Mouse (Mus musculus) heart, embryonic 16.5 days (tissue): Measurements from ENCODE around the gene Slc7a8. TPM values are rescaled to one million over a fixed set of nuclear protein-coding genes. Genes with fewer than 3 reads are reported as not detected.

ENCODE experiments used
- ATAC-seq: fragments of 200-750 bp; cut with Nextera tagmentation; replicated peaks from 2 replicates; pipeline ENCODE4 v1.8.0; 2017; ENCODE audit warnings: moderate number of reproducible peaks; ENCODE audit not compliant: insufficient read depth, low FRiP score; ENCODE audit errors: extremely low read depth
- H3K27ac ChIP-seq: fragments of 300-500 bp; sonication (generic); 2 replicates; pipeline ENCODE4 v1.5.1; 2014; ENCODE audit warnings: mild to moderate bottlenecking, low read length, control low read depth, moderate library complexity
- H3K27me3 ChIP-seq: fragments of 300-500 bp; sonication (generic); 2 replicates; pipeline ENCODE4 v1.6.1; 2014; ENCODE audit warnings: low read length, mixed read lengths; ENCODE audit not compliant: control insufficient read depth, insufficient read depth
- H3K36me3 ChIP-seq: fragments of 300-500 bp; sonication (generic); 2 replicates; pipeline ENCODE4 v1.6.1; 2014; ENCODE audit not compliant: control insufficient read depth, insufficient read depth
- H3K4me1 ChIP-seq: fragments of 300-500 bp; sonication (generic); 2 replicates; pipeline ENCODE4 v1.6.1; 2014; ENCODE audit warnings: low read length, mixed read lengths; ENCODE audit not compliant: control insufficient read depth, insufficient read depth
- H3K4me2 ChIP-seq: fragments of 300-500 bp; sonication (generic); 2 replicates; pipeline ENCODE4 v1.6.1; 2014; ENCODE audit warnings: low read depth, mild to moderate bottlenecking, control low read depth, low read length
- H3K4me3 ChIP-seq: fragments of 300-500 bp; sonication (generic); 2 replicates; pipeline ENCODE4 v1.5.1; 2014; ENCODE audit warnings: mild to moderate bottlenecking, control low read depth, low read length
- H3K9ac ChIP-seq: fragments of 300-500 bp; sonication (generic); 2 replicates; pipeline ENCODE4 v1.6.1; 2014; ENCODE audit warnings: low read length, control low read depth
- H3K9me3 ChIP-seq: fragments of 300-500 bp; sonication (generic); replicated peaks from 2 replicates; pipeline ENCODE4 v1.6.1; 2016; ENCODE audit warnings: low read length; ENCODE audit not compliant: control insufficient read depth
- WGBS: fragments of 180-500 bp; shearing (Covaris S2); extraction: QIAGEN DNeasy Blood & Tissue Kit; methylation state at CpG from one replicate; pipeline ENCODE4 v1.1.7; 2014; 5-methylcytosine and 5-hydroxymethylcytosine counted together
- polyA plus RNA-seq: library from polyadenylated mRNA; unstranded; fragments of >200 nt; fragmentation: Nextera tagmentation; extraction: Ambion mirVana; gene quantifications from 2 replicates; pipeline ENCODE4 v1.2.1, GENCODE M21; 2015

Slc7a8 gene
- polyA plus RNA-seq, 1 experiment from 2014 or later, result 4.0 TPM

- WGBS, result 63% methylated on average over 4 of the region's 4 CpGs
- Histone ChIP-seq H3K27me3 (no peaks in the 10 kb centered on the region), H3K4me2 (no peak overlapping the region), H3K9ac (no peak overlapping the region), H3K4me3 (no peak overlapping the region), H3K4me1 (no peaks in the 10 kb centered on the region), H3K36me3 (no peaks in the 10 kb centered on the region), H3K9me3 (no peaks in the 10 kb centered on the region), H3K27ac (no peak overlapping the region)
- no peak for ATAC-seq
Measured at GRCm38 (mm10) chr14:54749238-54749637, 32.5 kb downstream of the Slc7a8 start.

GRCm38 (mm10) chr14:54747942-54748917 is 33.5 kb downstream of the Slc7a8 start:
- H3K9me3 ChIP-seq, result no peaks in the 10 kb centered on the region
- WGBS, result 73% methylated on average over 16 of the region's 16 CpGs
- no peaks in the 10 kb centered on the region for H3K4me1 ChIP-seq
- H3K36me3 ChIP-seq, result no peaks in the 10 kb centered on the region
- no peak overlapping the region for H3K4me2 ChIP-seq
- H3K27ac ChIP-seq, result no peak overlapping the region
- H3K9ac ChIP-seq, result no peak overlapping the region
- H3K27me3 ChIP-seq, result no peaks in the 10 kb centered on the region
- ATAC-seq, result no peak
- H3K4me3 ChIP-seq, result no peak overlapping the region

DNA sequence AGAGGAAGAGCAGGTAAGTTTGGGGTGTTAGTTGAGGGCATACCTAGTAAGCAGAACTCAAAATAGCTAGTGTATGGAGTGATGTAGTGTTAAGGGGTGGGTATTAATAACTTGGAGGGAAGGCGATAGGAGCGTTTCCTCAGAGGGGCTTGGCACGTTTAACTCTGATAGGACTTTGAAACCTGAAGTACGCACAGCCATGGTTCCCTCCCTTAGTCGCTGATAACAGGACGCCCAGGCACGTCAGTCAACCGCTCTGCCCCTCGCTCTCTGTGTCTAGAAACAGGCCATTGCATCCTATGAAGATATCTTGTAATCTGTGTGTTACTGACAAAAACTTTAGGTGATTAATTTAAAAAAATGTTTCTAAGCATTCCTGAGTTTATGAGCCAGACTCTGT is 35.7 kb downstream of the Slc7a8 start:
- H3K4me3 ChIP-seq, result no peak overlapping the region
- H3K27me3 ChIP-seq, result no peaks in the 10 kb centered on the region
- no peak overlapping the region for H3K27ac ChIP-seq
- H3K4me1 ChIP-seq, result no peaks in the 10 kb centered on the region; the same call in 1 of the 2 replicates
- no peaks in the 10 kb centered on the region for H3K9me3 ChIP-seq
- WGBS, result 32% methylated on average over 9 of the region's 9 CpGs
- H3K36me3 ChIP-seq, result no peaks in the 10 kb centered on the region
- no peak for ATAC-seq
- no peak overlapping the region for H3K9ac ChIP-seq
- H3K4me2 ChIP-seq, result no peak overlapping the region

DNA sequence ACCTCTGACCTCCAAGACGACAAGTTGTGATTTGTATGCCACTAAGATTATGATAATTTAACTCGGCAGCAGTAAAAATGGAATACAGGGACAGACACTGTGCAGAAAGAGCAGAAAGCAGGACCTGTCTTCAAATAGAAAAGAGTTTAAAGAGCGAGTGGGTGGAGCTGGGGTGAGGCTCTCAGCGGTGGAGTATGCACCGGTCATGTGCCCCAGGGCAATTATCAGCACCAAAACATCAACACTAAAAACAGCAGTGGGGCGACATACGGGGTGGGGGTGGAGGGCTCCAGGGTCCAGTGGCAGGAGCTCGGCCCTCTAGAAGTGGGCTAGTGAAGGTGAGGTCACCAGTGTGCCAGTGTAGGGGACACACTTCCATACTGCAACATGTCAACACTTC is 37.3 kb downstream of the Slc7a8 start:
- 36% methylated on average over 8 of the region's 8 CpGs for WGBS
- Histone ChIP-seq H3K27me3 (no peaks in the 10 kb centered on the region), H3K4me3 (no peak overlapping the region), H3K36me3 (no peaks in the 10 kb centered on the region), H3K4me2 (no peak overlapping the region), H3K4me1 (no peaks in the 10 kb centered on the region; the same call in 1 of the 2 replicates), H3K27ac (no peak overlapping the region), H3K9ac (no peak overlapping the region), H3K9me3 (no peaks in the 10 kb centered on the region)
- ATAC-seq, result 0 out of 2 replicates have a peak, but pooled peaks have one; percentile 32

DNA sequence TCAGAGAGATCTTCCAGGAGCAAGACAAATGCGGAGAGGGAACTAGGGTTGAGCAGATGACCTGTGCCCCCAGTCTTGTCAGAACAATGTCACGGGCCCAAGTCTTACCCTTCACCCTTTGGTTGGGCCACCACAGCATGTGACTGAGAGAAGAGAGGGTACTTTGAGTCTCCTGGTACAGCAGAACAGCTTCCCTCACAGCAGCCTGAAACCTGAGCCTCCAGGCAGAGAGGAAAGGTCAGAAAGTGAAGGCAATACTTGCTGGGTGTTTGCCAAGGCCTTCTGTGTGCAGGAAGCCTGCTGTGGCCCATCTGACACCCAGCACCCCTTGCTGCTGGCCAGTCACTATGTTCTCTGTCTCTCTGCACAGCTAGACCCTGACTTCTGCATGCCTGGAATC is 39.4 kb downstream of the Slc7a8 start:
- no peak overlapping the region for H3K9ac ChIP-seq
- no peak for ATAC-seq

GRCm38 (mm10) chr14:54741721-54742120 is 40.0 kb downstream of the Slc7a8 start:
- Histone ChIP-seq H3K9ac (no peak overlapping the region), H3K36me3 (no peaks in the 10 kb centered on the region), H3K27me3 (no peaks in the 10 kb centered on the region), H3K4me2 (no peak overlapping the region), H3K9me3 (no peaks in the 10 kb centered on the region), H3K4me1 (peaks cover 3% of the 10 kb centered on the region), H3K27ac (no peak overlapping the region), H3K4me3 (no peak overlapping the region)
- ATAC-seq, result no peak
- WGBS, result 83% methylated on average over 6 of the region's 6 CpGs

More for the DNA sequence above, 39.4 kb downstream of the Slc7a8 start:
- no peak overlapping the region for H3K4me3 ChIP-seq
- H3K27ac ChIP-seq, result no peak overlapping the region
- WGBS, result 65% methylated on average over 2 of the region's 2 CpGs
- no peak overlapping the region for H3K4me2 ChIP-seq
- H3K9me3 ChIP-seq, result no peaks in the 10 kb centered on the region
- H3K27me3 ChIP-seq, result no peaks in the 10 kb centered on the region
- H3K36me3 ChIP-seq, result no peaks in the 10 kb centered on the region
- H3K4me1 ChIP-seq, result no peaks in the 10 kb centered on the region; the same call in 1 of the 2 replicates

DNA sequence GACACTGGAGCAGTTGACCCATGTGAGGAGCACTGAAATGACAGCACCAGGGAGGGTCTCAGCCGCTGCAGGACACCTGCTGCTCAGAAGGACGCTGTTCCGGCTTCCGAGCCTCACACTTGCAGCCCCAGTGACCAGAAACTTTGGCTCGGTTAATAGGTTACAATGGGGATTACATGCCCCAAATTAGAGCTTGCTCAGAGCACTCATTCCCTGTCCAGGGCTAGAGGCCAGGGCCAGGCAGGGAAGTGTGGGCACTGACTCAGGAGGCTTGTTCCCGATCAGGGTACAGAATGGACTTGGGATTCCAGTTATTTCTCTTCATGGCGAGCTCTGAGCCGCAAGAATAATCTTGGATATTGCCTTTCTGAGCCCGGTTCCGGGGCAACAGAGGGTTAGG is 44.1 kb downstream of the Slc7a8 start:
- no peak overlapping the region for H3K4me2 ChIP-seq
- no peak overlapping the region for H3K27ac ChIP-seq
- no peaks in the 10 kb centered on the region for H3K36me3 ChIP-seq
- 82% methylated on average over 10 of the region's 10 CpGs for WGBS
- H3K27me3 ChIP-seq, result no peaks in the 10 kb centered on the region
- H3K9ac ChIP-seq, result no peak overlapping the region
- ATAC-seq, result no peak
- no peak overlapping the region for H3K4me3 ChIP-seq
- peaks cover 6% of the 10 kb centered on the region for H3K4me1 ChIP-seq
- H3K9me3 ChIP-seq, result no peaks in the 10 kb centered on the region

DNA sequence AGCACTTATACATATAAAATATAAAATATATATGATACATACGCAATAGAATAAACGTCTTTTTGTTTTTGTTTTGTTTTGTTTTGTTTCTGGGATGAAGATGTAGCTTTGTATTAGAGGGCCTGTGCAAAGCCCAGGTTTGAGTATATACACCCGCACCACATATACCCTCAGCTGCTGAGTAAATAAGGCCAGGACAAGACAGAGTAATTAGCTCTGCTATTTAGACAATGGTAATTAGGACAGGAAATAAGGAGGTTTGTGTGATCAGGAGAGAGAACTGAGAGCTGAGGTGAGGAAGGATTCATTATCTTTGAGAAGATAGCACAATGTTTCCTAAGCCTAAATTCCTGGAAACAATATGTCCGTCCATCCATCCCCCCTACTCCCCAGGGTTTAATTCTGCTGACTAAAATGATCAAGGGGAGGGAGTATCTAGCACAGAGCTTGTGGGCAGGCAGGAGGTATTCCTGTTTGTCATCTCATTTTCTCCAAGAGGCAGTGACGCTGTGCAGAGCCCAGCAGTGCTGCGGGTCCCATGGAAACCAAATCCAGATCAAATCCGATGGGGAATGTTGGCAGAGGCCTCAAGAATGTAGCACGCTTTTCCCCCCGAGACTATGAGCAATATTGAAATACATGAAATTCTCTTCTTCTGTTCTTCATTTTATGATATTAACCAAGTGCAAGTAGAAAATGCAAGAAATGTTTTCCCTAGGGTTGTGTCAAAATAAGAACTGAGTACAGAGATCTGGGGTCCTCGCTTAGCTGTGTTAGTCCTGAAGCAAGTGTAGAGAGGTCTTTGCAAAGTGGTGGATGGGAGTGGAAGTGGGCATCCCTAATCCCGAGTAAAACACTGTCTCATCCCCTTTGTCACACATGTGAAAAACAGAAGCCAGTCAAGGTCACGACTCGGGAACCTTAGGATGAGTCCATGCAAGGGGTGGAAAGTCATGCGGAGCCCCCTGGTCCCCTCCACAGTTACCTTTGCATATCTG is 44.9 kb downstream of the Slc7a8 start:
- Histone ChIP-seq H3K9ac (no peak overlapping the region), H3K27me3 (no peaks in the 10 kb centered on the region), H3K9me3 (no peaks in the 10 kb centered on the region), H3K4me1 (peaks cover 6% of the 10 kb centered on the region), H3K4me2 (no peak overlapping the region), H3K4me3 (no peak overlapping the region), H3K27ac (no peak overlapping the region), H3K36me3 (no peaks in the 10 kb centered on the region)
- 54% methylated on average over 14 of the region's 14 CpGs for WGBS
- ATAC-seq, result peak; percentile 28; the same call in 1 of the 2 replicates
